Mouse (Mus musculus) lung, adult 2 months (tissue): ENCODE data around the gene Rims1.

ENCODE experiments used
- CTCF ChIP-seq: fragments of 200-500 bp; IDR thresholded peaks from 2 replicates; pipeline ENCODE4 v1.5.1; 2011; ENCODE audit warnings: mild to moderate bottlenecking, low read length, control low read depth; ENCODE audit not compliant: insufficient read depth
- POLR2A ChIP-seq: fragments of 200-500 bp; IDR thresholded peaks from 2 replicates; pipeline ENCODE4 v1.6.1; 2011; ENCODE audit warnings: low read depth, mild to moderate bottlenecking, control low read depth, low read length, borderline replicate concordance; ENCODE audit errors: extremely low read depth

GRCm38 (mm10) chr1:22733281-22733680 lies 72.5 kb downstream of the Rims1 start:
- no peak for TF ChIP-seq CTCF
- no peak for TF ChIP-seq POLR2A
